Mouse (Mus musculus) neural tube, embryonic 13.5 days (tissue): Measurements from ENCODE around the gene Stau1. TPM values are rescaled to one million over a fixed set of nuclear protein-coding genes. Genes with fewer than 3 reads are reported as not detected.

Experiments
- ATAC-seq: fragments of 200-750 bp; cut with Nextera tagmentation; 2 replicates; pipeline ENCODE4 v1.8.0; 2017; ENCODE audit warnings: low read depth, mild to moderate bottlenecking, moderate TSS enrichment, moderate library complexity
- H3K27ac ChIP-seq: fragments of 300-500 bp; sonication (generic); replicated peaks from 2 replicates; pipeline ENCODE4 v1.5.1; 2015; ENCODE audit warnings: moderate library complexity, mild to moderate bottlenecking, inconsistent platforms
- H3K27me3 ChIP-seq: fragments of 300-500 bp; sonication (generic); 2 replicates; pipeline ENCODE4 v1.6.1; 2015; ENCODE audit warnings: mild to moderate bottlenecking, inconsistent platforms
- H3K36me3 ChIP-seq: fragments of 300-500 bp; sonication (generic); 2 replicates; pipeline ENCODE4 v1.6.1; 2015; ENCODE audit warnings: mild to moderate bottlenecking, inconsistent platforms
- H3K4me1 ChIP-seq: fragments of 300-500 bp; sonication (generic); replicated peaks from 2 replicates; pipeline ENCODE4 v1.6.1; 2015; ENCODE audit warnings: inconsistent platforms
- H3K4me2 ChIP-seq: fragments of 300-500 bp; sonication (generic); 2 replicates; pipeline ENCODE4 v1.6.1; 2015; ENCODE audit warnings: inconsistent platforms, mild to moderate bottlenecking, moderate library complexity
- H3K4me3 ChIP-seq: fragments of 300-500 bp; sonication (generic); 2 replicates; pipeline ENCODE4 v1.5.1; 2015; ENCODE audit warnings: mild to moderate bottlenecking, inconsistent platforms
- H3K9ac ChIP-seq: fragments of 300-500 bp; sonication (generic); 2 replicates; pipeline ENCODE4 v1.6.1; 2015; ENCODE audit warnings: moderate library complexity, mild to moderate bottlenecking, inconsistent platforms
- H3K9me3 ChIP-seq: fragments of 300-500 bp; sonication (generic); 2 replicates; pipeline ENCODE4 v1.6.1; 2016; ENCODE audit warnings: inconsistent platforms
- WGBS: fragments of 180-500 bp; shearing (Covaris S2); methylation state at CpG from one replicate; pipeline ENCODE4 v1.1.7; 2015; 5-methylcytosine and 5-hydroxymethylcytosine counted together
- polyA plus RNA-seq: library from polyadenylated mRNA; unstranded; fragments of >200 nt; fragmentation: Nextera tagmentation; extraction: Ambion mirVana; gene quantifications from 2 replicates; pipeline ENCODE4 v1.2.1, GENCODE M21; 2015

Gene Stau1
- polyA plus RNA-seq, 1 experiment from 2014 or later = 115 TPM

DNA sequence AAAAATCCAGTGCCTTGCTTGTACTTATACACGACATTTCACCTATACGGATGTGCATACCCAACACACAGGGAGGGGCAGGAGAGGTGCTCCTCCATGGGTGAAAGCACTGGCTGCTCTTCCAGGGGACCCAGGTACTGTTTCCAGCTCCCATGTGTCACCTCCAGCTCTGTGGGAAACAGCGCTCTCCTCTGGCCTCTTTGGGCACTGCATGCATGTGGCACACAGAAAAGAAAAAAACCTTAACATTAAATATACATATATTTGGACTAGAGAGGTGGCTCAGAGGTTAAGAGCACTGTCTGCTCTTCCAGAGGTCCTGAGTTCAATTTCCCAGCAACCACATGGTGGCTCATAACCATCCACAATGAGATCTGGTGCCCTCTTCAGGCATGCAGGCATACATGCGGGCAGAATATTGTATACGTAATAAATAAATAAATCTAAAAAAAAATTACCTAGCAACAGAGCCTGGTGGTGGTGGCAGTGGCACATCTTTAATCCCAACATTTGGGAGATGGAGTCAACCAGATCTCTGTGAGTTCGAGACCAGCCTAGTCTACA, 92.3 kb downstream of the Stau1 start:
- H3K4me1 ChIP-seq = peaks cover 19% of the 10 kb centered on the region
- no peaks in the 10 kb centered on the region for H3K36me3 ChIP-seq
- H3K27ac ChIP-seq = no peak overlapping the region
- no peak overlapping the region for H3K9ac ChIP-seq
- no peak overlapping the region for H3K4me2 ChIP-seq
- H3K4me3 ChIP-seq = no peak overlapping the region
- no peaks in the 10 kb centered on the region for H3K9me3 ChIP-seq
- no peak for ATAC-seq
- 94% methylated on average over 6 of the region's 6 CpGs for WGBS
- H3K27me3 ChIP-seq = no peaks in the 10 kb centered on the region

GRCm38 (mm10) chr2:166900792-166901505, 95.2 kb downstream of the Stau1 start:
- Histone ChIP-seq H3K27me3 (no peaks in the 10 kb centered on the region), H3K36me3 (0 out of 2 replicates have a peak, but pooled peaks cover 1% of the 10 kb centered on the region), H3K9ac (no peak overlapping the region), H3K9me3 (no peaks in the 10 kb centered on the region), H3K4me2 (no peak overlapping the region), H3K4me1 (peaks cover 4% of the 10 kb centered on the region; the same call in 1 of the 2 replicates), H3K27ac (no peak overlapping the region), H3K4me3 (no peak overlapping the region)
- 86% methylated on average over 8 of the region's 8 CpGs for WGBS
- ATAC-seq = no peak

- Histone ChIP-seq H3K4me2 (no peak overlapping the region), H3K27me3 (no peaks in the 10 kb centered on the region), H3K4me1 (no peaks in the 10 kb centered on the region), H3K9me3 (no peaks in the 10 kb centered on the region), H3K36me3 (peaks cover 8% of the 10 kb centered on the region), H3K27ac (no peak overlapping the region), H3K9ac (no peak overlapping the region), H3K4me3 (no peak overlapping the region)
- WGBS = 73% methylated on average over 3 of the region's 3 CpGs
- no peak for ATAC-seq
Measured at GRCm38 (mm10) chr2:166899746-166900145, 96.4 kb downstream of the Stau1 start.

DNA sequence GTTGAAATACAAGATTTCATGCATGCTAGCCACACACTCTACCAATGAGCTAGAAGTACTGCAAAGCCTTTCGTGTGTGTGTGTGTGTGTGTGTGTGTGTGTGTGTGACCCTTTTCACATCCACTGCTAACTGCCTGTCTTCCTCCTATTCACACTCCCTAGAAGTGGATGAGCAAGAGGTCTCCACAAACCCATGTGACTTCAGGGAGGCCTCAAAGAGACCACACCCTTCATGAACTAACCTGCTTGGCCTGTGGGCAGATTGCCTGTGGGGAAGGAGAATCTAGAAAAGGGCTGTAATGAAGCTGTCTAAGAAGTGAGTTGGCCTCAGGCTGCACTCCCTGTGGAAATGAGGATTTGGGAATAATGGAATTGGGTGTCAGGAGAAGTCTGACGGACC, 96.9 kb downstream of the Stau1 start:
- H3K36me3 ChIP-seq = peaks cover 14% of the 10 kb centered on the region
- no peak overlapping the region for H3K4me2 ChIP-seq
- H3K27me3 ChIP-seq = no peaks in the 10 kb centered on the region
- WGBS = 74% methylated on average over 2 of the region's 2 CpGs
- no peak overlapping the region for H3K27ac ChIP-seq
- no peaks in the 10 kb centered on the region for H3K4me1 ChIP-seq
- H3K9me3 ChIP-seq = no peaks in the 10 kb centered on the region
- no peak overlapping the region for H3K4me3 ChIP-seq
- no peak for ATAC-seq
- no peak overlapping the region for H3K9ac ChIP-seq

Other genes with a start within 250 kb of the Stau1 start
- gene Trp53rkb, start 203.8 kb downstream of the Stau1 start, polyA plus RNA-seq = 9.4 and 9.5 TPM in 2 replicates
- gene Arfgef2, start 190.7 kb downstream of the Stau1 start, polyA plus RNA-seq = 3.7 and 4.4 TPM in 2 replicates
- gene Cse1l, start 90.3 kb downstream of the Stau1 start, polyA plus RNA-seq = 93.6 and 100 TPM in 2 replicates
- 35.5 and 38.5 TPM in 2 replicates for gene Ddx27, start 18.9 kb upstream of the Stau1 start, polyA plus RNA-seq
- gene Znfx1, start 66.7 kb upstream of the Stau1 start, polyA plus RNA-seq = 7.9 and 8.0 TPM in 2 replicates
- gene Kcnb1, start 193.9 kb upstream of the Stau1 start, polyA plus RNA-seq = 2.2 and 3.1 TPM in 2 replicates
- 5.6 and 6.5 TPM in 2 replicates for gene Ptgis, start 244.3 kb upstream of the Stau1 start, polyA plus RNA-seq